Mouse (Mus musculus) adrenal gland, postnatal 14 days (tissue): ENCODE measurements around the gene Cyp2d11. TPM values are rescaled to one million over a fixed set of nuclear protein-coding genes. Genes with fewer than 3 reads are reported as not detected.
"Not testable (repeated sequence)": the region's sequence is repeated elsewhere in the genome, so short reads cannot be mapped to it uniquely, and the experiment has no call there.

Experiments used
- DNase-seq: peaks from one replicate; pipeline ENCODE4 v3.0.0; 2021; ENCODE audit warnings: mixed read lengths
- long read RNA-seq, 2 experiments: library from polyadenylated mRNA; stranded (forward); transcript quantifications; one replicate each; pipeline ENCODE4 v2.0.0; 2021
- total RNA-seq: library from RNA; stranded (reverse); gene quantifications from 2 replicates; pipeline ENCODE4 v1.2.3, GENCODE M21; 2021

The Cyp2d11 gene
- total RNA-seq, result 0.23 TPM in 1 of 2 replicates, not detected in the other
- long read RNA-seq, experiment 1, result 0 reads
- long read RNA-seq, experiment 2, result 0 reads

DNA sequence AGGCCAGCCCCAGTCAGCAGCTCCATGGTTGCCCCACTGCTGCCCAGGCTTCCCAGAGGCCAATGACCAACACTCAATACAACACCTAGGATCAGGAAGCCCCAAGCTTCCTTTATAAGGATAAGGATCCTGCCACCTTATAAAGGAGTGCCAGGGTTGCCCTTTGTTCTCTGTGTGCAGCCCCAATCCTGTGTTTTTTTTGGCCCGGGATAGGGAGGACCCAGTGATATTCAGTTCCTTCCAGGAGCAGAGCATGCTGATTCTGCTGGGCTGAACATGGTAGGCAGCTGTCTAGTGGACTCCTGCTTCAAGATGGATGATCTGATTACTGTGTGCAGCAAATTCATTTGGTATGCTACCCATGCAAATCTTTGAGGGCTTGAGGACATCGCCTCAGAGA is at the start of gene Cyp2d11:
Gene Cyp2d11 (minus strand): TSS at position 101 of the 400 bp plus-strand sequence.
- DNase-seq, result not testable (repeated sequence)

DNA sequence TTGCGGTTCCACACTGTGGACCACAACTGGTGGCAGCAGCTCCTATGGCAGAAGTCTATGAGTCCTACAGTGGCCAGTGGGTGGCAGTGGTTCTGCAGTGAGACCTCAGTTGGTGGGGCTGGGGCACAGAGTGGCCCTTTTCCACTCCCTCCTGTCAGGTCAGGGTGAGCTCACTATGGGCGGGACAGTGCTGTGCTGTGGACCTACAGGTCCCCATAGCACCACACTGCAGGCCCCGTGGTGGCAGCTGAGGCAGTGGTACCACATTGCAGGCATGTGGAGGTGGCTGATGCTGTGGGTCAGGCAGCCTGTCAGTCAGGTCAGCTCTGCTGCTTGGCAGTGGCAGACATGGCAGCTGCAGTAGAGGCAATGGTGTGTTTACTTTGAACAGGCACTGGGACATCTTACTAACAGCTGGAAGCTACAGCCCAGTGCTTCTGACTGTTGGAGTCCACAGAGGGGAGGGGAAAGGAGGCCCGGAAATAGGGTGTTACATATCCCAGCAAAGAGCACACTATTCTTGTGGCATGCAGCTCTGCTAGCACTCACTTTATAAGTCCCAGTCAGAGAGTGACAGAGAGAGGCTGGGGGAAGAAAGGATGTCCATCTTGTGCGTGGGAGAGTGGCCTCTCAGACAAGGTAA is 44.3 kb upstream of the Cyp2d11 start:
- no peak for DNase-seq

DNA sequence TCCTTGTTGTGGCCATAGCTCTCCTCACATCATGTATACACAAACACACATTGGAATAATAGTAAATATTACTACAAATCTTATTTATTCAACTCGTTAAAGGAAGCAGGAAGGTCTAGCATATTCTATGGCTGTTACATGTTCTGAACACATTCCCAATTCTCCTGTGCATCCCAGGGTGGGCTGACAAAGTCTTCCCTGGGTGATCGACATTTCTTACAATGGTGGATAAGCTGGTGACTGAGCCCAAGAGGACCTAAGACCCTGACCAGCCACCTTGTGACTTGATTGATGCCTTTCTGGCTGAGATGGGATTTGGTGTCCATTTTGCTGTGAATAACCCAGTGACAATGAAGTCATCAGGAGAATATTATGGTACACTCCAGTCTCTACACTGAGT is 41.8 kb upstream of the Cyp2d11 start:
- no peak for DNase-seq

DNA sequence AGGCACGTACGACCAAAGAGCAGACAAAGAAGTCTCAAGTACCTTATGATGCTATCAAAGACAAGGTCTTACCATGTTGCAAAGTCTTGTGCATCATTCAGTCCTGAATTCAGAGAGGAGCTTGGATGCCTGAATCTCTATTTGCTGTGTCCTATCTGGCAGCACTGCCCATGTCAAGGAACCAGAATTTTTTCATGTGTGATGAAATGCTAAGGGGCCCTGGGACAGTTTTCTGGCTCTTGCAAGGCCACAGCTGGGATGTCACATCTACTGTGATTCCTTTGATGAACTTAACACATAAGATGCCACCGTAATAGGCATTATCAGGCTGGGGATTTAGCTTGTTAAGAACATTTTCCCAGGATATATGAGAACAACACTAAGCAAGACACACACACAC is 41.2 kb upstream of the Cyp2d11 start:
- DNase-seq, result no peak

GRCm38 (mm10) chr15:82434541-82434940 is 40.7 kb upstream of the Cyp2d11 start:
- no peak for DNase-seq

GRCm38 (mm10) chr15:82433621-82434020 is 39.8 kb upstream of the Cyp2d11 start:
- no peak for DNase-seq

GRCm38 (mm10) chr15:82433137-82433536 is 39.3 kb upstream of the Cyp2d11 start, which contains the start of gene Cyp2d9:
TSS of gene Cyp2d9 (plus strand) at chr15:82433437.
- no peak for DNase-seq

DNA sequence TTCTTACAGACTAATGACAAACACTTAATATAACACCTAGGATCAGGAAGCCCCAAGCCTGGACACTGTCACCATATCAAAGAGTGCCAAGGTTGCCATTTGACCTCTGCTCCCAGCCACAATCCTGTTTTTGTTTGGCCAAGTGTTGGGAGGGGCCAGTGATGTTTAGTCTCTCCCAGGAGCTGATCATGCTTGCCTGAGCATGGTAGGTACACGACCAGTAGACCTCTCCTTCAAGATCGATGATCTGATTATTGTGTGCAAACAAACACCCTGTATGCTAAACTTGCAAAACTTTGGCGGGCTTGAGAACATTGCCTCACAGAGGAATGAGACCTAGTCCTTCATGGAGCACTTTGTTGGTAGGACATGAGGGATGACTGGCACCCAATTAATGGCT is 29.6 kb upstream of the Cyp2d11 start:
- DNase-seq, result no peak

DNA sequence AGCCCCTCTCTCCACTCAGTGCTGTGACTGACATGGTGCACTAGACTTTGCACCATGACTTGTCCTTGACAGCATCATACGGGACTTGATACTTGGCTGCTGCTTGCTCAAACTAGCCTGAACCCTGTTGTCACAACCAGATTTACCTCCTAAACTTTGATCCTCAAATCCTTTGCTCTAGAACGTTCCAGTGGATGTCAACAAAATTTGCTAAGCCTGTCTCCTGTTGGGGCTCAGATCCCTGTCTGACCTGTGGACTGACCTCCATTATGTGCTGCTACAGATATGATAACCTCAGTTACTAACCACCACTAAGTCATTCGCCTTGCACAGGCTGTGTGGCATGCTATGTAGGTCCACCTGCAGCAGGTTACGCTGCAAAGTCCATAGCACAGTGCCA is 29.1 kb upstream of the Cyp2d11 start:
- DNase-seq, result no peak

DNA sequence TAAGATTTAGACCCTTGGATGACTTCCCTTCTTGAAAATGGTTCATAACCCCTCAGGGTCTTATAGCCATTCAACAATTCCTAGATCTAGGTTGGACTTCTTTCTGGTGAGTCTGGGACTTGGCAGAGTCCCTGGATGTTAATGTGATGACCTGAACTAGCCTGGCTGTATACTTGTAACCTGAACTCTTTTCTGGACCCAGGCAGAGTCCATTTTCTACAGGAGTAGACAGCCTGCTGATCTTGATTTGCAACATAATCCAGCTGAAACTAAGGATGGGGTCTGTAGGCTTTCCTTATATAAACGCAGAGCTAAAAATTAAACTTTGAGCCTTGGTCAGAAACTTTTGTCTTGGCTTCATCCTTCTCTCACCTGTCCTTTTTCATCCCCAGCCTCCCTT is 24.8 kb upstream of the Cyp2d11 start:
- no peak for DNase-seq

DNA sequence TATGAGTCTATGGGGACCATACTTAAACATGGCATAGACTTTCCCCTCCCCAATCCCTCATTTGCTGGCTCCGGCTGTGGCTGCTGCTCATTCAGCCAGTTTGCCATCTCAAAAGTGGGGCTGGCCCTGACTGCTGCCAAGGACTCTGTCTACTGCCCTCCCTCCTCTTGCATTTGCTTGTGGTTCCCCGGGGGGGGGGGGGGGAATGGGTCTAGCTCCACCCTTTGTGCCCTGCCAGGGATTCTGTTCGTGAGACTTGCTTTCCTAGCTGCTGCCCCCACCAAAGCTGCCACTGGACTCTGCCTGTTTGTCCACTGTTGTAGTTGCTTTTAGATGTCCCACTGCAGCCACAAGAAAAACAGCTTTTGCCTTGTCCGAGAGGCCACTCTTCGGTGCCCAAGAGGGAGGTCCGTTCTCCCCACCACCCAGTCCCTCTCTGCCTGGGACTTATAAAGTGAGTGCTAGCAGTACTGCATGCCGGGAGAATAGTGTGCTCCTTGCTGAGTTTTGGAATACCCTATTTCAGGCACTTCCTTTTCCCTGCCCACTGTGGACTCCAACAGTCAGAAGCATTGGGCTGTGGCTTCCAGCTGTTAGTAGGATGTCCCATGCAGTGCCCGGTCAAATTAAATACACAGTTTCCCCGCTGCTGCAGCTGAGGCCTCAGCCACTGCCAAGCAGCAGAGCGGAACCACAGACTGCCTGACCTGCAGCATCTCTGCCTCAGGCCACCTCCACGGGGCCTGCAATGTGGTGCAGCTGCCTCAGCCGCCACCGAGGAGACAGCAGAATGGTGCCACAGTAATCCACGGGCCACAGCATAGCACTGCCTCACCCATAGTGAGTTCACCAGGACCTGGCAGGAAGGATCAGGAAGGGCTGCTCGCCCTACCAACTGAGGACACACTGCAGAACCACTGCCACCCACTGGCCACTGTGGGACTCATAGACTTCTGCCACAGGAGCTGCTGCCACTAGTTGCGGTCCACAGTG is 23.3 kb upstream of the Cyp2d11 start:
- peak; percentile 91 for DNase-seq

- DNase-seq, result no peak
These were observed 13.7 kb upstream of the Cyp2d11 start for GRCm38 (mm10) chr15:82407536-82407935.

DNA sequence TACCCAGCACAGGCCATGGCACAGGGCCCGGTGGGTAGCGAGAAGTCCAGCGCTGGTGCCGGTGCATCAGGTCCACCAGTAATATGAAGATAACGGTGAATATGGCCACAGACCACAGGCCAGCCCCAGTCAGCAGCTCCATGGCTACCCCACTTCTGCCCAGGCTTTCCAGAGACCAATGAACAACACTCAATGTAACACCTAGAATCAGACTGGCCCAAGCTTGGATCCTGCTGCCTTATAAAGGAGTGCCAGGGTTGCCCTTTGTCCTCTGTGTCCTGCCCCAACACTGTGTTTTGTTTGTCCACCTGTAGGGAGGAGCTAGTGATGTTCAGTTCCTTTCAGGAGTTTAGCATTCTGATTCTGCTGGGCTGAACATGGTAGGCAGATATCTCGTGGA is 13.2 kb upstream of the Cyp2d11 start, which contains the start of gene Cyp2d10:
Gene Cyp2d10 (minus strand): TSS at position 215 of the 400 bp plus-strand sequence.
- no peak for DNase-seq

DNA sequence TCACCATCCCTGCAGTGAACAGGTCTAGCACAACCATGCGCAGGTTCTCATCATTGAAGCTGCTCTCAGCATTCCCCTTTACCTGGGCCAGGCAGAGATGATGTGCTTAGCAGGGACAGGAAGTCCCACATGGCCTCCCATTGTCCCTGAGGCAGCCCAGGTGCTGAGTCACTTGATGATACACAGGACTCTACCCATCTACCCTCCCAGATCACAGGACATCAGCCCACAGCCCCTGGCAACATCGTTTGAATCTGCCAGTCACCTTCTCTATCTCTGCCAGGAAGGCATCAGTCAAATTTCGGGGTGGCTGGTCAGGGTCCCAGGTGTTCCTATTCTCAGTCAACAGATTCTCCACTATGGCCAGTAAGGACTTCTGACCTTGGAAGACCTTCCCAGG is 10.3 kb upstream of the Cyp2d11 start:
- no peak for DNase-seq

DNA sequence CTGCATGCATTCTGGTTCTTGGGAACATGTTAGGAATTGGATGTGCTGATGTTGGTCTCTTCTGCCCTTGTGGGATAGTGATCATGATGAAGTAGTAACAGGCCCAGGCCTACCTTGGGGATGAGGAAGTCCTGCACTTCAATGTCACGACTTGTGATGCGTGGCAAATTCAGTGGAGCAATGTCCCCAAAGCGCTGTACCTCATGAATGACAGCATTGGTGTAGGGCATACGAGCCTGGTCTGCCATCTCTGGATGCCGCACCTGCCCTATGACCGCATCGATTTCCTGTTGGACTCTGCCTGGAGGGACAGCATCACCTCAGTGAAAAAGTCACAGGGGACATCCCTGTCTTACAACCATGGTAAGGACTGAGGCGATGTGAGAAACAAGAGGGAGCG is 9.8 kb upstream of the Cyp2d11 start:
- no peak for DNase-seq

DNA sequence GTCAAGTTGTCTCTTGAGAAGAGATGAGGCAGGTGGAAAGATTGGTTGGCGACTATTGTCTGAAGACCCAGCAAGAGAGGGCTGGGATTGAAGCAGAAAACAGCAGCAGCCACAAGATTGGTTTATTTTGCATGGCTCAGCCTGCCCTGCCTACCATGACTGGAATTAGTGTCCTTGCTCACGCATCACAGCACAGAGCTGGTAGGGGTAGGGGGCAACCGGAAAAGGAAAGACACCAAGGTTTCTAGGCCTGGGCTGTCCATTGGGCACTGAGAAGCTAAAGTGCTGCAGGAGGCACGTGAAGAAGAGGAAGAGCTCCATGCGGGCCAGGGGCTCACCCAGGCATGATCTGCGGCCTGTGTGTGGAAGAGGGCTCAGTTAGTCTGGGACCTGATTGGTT is 8.9 kb upstream of the Cyp2d11 start:
- no peak for DNase-seq

DNA sequence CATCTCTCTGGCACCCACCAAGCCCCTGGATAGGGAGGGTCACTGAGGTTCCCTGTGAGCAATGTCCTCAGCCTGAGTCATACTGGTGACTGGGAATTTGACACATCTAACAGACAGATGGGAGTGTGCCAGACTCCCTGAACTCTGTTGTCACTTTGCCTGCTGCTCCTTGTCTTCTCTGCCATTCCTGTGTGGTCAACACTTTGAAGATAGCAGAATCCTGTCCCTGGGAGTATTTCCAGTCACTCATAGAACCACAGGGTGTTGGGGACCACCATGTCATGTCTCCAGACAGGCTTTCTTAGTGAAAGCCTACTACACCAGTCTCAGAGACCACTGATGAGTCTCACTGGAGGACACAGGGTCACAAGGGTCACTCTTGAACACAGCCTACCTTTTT is 8.3 kb upstream of the Cyp2d11 start:
- no peak for DNase-seq

DNA sequence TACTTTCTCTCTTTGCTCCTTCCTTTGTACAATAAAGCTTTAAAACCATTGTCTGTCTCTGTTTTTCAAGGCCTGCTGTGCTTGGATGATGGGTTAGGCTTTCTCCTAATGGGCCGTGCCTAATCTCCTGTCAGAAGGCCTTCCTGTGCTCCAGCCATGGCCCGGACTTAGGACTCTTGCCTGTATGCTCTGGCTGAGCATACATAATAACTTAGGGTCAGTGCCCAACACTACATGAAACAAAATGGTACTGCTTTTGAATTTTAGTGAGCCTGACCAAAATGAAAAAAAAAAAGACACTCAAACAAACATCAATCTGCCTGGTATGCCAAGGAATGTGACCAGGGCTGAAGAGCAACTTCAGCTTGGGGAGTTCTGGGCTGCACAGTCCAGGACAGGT is 7.7 kb upstream of the Cyp2d11 start:
- DNase-seq, result no peak

DNA sequence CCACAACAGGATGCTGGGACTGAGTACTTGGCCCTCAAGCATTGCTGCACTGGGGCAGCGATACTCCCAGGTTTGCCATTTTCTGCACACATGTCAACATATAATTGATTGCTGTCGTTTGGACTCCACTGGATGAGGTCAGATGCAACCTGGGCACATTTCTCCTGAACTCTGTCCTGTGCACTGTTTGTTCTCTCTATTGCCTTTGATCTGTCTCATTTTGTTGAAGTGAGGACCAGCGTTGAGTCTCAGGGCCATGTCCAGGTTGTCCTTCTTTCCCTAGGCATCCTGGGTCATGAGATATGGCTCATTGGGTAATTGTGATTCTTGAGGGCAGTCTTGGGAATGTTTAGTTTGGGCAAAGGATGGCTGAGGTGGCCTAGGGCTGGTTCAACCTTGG is 2.1 kb upstream of the Cyp2d11 start:
- not testable (repeated sequence) for DNase-seq

DNA sequence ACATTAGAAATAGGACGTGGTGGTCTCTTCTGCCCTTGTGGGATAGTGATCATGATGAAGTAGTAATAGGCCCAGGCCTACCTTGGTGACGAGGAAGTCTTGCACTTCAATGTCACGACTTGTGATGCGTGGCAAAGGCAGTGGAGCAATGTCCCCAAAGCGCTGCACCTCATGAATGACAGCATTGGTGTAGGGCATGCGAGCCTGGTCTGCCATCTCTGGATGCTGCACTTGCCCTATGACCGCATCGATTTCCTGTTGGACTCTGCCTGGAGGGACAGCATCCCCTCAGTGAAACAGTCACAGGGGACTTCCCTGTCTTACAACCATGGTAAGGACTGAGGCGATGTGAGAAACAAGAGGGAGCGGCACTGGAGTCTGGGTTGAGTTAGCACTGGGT is 3.9 kb downstream of the Cyp2d11 start:
- not testable (repeated sequence) for DNase-seq

GRCm38 (mm10) chr15:82385729-82386128 is 8.1 kb downstream of the Cyp2d11 start:
- no peak for DNase-seq

GRCm38 (mm10) chr15:82382441-82382840 is 11.4 kb downstream of the Cyp2d11 start:
- DNase-seq, result no peak

DNA sequence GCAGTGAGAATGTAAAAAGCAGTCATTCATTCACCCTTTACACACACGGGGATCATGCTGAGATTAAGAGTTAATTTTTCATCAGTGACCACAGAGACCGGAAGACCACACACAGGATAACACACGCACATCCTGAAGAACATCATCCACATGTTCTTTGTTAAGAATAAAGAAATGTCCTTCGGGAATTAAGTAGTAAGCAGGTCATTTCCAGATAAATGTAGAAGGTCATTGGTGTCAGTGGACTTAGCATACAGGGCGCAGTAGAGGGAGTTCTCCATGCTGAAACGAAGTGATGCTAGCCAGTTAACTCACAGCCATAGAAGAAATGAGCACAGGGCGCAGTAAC is 13.1 kb downstream of the Cyp2d11 start:
- DNase-seq, result no peak
